Comparison of ENCODE assay signal across 27 mouse cellular contexts in genomic region chr3:156199749-156200467, GRCm38 (mm10).
"Had no signal": no experiment of that assay in that cellular context is flagged by ENCODE, and none has a peak within 500 bp of the region (broad histone marks: within the 10 kb centered on the region; RNA-seq: fewer than 3 reads in every experiment).

No protein-coding gene starts in this region.

- H3K36me3 ChIP-seq: heart, embryonic 13.5 days; heart, embryonic 15.5 days; hindbrain, embryonic 13.5 days; hindbrain, embryonic 15.5 days; kidney, embryonic 15.5 days; limb, embryonic 10.5 days; limb, embryonic 12.5 days; liver, embryonic 13.5 days; liver, embryonic 15.5 days had no signal

- H3K27me3 ChIP-seq: heart, embryonic 13.5 days; heart, embryonic 15.5 days; hindbrain, embryonic 13.5 days; hindbrain, embryonic 15.5 days; kidney, embryonic 15.5 days; limb, embryonic 12.5 days; liver, embryonic 13.5 days; liver, embryonic 15.5 days had no signal

- H3K4me2 ChIP-seq: heart, embryonic 11.5 days; heart, embryonic 13.5 days; heart, embryonic 15.5 days; hindbrain, embryonic 13.5 days; hindbrain, embryonic 15.5 days; kidney, embryonic 15.5 days; limb, embryonic 12.5 days; liver, embryonic 11.5 days; liver, embryonic 13.5 days; liver, embryonic 15.5 days had no signal

- H3K4me1 ChIP-seq: heart, embryonic 15.5 days; hindbrain, embryonic 13.5 days; hindbrain, embryonic 15.5 days; kidney, embryonic 15.5 days; limb, embryonic 10.5 days; limb, embryonic 12.5 days; liver, embryonic 13.5 days; liver, embryonic 15.5 days had no signal

- H3K9ac ChIP-seq: heart, embryonic 13.5 days; heart, embryonic 15.5 days; hindbrain, embryonic 13.5 days; hindbrain, embryonic 15.5 days; kidney, embryonic 15.5 days; limb, embryonic 12.5 days; liver, embryonic 13.5 days; liver, embryonic 15.5 days had no signal

- H3K4me3 ChIP-seq: gastrocnemius, adult 2 months; heart, embryonic 13.5 days; heart, embryonic 15.5 days; hindbrain, embryonic 13.5 days; hindbrain, embryonic 15.5 days; kidney, embryonic 15.5 days; left cerebral cortex, adult 2 months; limb, embryonic 10.5 days; limb, embryonic 12.5 days; liver, embryonic 13.5 days; liver, embryonic 15.5 days had no signal

- DNase-seq: gastrocnemius, adult 2 months; gastrocnemius, postnatal 10 days; gastrocnemius, postnatal 25 days; heart, adult 18-20 months; heart, postnatal 14 days; heart, postnatal 36 days; kidney, adult 11 months; kidney, adult 2 months; kidney, adult 9 months; kidney, postnatal 14 days; kidney, postnatal 36 days; liver; liver, embryonic 13.5 days had no signal

- H3K9me3 ChIP-seq: heart, embryonic 13.5 days; heart, embryonic 15.5 days; hindbrain, embryonic 13.5 days; hindbrain, embryonic 15.5 days; kidney, embryonic 15.5 days; limb, embryonic 10.5 days; limb, embryonic 12.5 days; liver, embryonic 13.5 days; liver, embryonic 15.5 days had no signal

- ATAC-seq: hindbrain, postnatal 0 days; intestine, embryonic 16.5 days had no signal

- H3K27ac ChIP-seq: gastrocnemius, adult 2 months; heart, embryonic 13.5 days; heart, embryonic 15.5 days; hindbrain, embryonic 13.5 days; hindbrain, embryonic 15.5 days; hindbrain, postnatal 0 days; kidney, embryonic 15.5 days; kidney, postnatal 0 days; left cerebral cortex, adult 2 months; limb, embryonic 10.5 days; limb, embryonic 12.5 days; liver, embryonic 13.5 days; liver, embryonic 15.5 days had no signal
